Mouse (Mus musculus) layer of hippocampus, postnatal 36 days (tissue): ENCODE data around the gene Qrich1. TPM values are rescaled to one million over a fixed set of nuclear protein-coding genes. Genes with fewer than 3 reads are reported as not detected.
A peak's percentile ranks its signal among the peaks of the same experiment; 100 is the strongest.

Source experiments
- DNase-seq, 2 experiments: peaks; one replicate each; pipeline ENCODE4 v3.0.0; 2022
- total RNA-seq, 2 experiments: library from RNA; stranded (reverse); gene quantifications; 2 replicates each; pipeline ENCODE4 v1.2.3; 2021

Gene Qrich1
- total RNA-seq, 2 experiments from 2014 or later: 139 to 141 TPM

DNA sequence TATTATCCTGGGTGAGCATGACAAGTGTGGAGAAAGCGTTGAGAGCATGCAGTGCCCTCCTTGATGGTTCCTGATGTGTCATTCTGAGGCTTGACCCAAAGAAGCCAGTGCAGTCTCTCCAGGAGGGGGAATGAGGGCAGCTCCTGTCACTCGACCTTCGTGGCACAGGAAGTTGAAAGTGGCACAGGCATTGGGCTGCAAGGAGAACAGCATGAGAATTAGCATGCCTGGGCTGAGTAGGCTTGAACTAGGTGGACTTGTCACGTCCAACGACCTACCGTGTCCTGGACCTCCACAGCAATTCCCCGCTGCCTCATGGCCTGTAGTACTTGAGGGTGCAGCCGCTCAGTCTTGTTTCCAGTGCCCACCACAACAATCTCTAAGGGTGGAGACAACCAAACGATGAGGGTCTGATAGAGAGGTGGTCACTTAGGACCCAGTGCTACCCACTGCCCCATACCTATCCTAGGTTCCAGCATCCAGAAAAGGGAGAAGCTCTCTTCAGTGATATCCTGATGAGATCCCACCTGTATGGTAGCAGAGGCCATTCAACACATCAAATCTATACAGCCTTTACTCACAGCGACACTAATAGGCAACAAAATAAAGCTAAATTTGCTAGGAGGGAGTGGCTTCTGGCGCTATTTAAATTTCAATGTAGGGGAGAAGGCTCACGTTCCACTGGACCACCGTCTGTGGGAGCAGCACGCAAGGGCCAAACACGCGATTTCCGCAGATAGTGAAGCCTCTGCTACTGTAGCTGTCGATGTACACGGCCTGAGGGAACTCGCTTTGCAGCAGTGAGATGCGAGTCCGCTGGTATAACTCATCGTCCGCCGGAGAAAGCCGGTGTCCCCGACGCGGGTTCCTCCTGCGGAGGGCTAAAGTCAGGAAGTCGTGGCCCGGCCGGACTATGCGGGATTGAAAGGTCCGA is 49.5 kb downstream of the Qrich1 start:
- no peak for DNase-seq

DNA sequence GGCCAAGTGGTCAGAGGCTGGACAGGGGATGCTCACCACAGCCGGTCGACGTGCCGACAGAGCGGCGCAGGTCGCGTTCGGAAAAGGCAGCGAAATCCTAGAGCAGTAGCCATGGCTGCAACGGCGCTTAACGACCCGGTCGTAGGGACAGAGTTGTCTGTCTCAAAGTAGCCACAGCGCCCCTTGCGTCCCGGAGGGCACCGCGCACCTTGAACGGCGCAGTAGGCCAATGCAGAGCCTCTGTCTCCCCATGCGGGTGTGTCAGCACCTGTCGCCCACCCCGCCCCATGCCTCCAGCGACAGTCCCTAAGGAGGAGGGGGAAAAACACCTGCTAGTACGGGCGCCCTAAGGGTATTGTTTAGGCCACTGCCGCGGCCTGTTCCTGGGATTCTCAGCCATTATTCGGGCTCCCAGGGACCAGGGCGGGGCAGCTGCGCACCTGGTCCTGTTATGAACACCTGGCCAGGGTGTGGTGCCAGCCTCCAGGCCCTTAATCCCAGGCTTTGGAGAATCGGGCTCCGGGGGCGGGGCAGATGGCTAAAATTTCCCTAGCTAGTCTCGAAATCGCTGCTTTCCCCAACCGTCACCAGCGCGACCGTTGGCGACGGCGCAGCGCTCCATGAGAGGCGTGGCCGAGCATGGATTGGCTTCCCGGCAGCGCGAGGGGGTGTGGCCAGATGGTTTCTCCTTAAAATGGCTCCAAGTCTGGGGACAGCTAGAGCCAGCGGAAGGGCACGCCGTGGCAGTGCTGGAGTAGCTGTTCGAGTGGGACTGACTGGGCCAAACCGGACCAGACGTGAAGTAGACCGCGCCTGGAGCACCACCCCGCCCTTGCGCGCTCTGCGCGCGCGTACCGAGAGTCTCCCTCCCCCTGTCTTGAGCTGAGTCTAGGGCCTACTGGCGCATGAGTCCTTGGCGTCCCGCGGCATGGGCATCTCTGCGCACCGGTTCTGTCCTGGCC is 50.5 kb downstream of the Qrich1 start, which contains the start of gene Ndufaf3:
Ndufaf3 (minus strand) TSS at position 620 of the 962 bp plus-strand sequence.
- DNase-seq: peak; percentile 96

DNA sequence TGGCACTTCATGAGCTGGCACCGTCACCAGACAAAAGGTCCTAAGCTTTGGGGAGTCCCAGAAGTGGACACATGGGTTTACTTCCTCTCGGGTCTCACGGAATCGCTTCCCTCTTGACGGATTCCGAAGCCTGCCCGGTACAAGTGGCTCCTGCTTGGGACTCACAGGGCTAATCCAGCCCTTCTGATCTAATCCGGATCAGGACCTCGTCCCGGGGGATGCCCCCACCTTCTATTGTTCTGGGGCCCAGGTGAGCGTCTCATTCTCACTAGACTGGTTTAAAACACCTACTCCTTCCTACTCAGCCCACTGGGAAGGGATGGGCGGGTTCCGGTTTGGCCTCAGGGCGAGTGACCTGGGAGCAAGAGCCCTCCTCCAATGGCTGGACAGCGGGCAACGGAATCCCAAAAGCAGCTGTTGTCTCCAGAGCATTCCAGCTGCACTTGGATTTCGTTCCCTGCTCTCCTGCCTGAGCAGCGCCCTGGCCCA is 51.4 kb downstream of the Qrich1 start:
- DNase-seq: no peak

DNA sequence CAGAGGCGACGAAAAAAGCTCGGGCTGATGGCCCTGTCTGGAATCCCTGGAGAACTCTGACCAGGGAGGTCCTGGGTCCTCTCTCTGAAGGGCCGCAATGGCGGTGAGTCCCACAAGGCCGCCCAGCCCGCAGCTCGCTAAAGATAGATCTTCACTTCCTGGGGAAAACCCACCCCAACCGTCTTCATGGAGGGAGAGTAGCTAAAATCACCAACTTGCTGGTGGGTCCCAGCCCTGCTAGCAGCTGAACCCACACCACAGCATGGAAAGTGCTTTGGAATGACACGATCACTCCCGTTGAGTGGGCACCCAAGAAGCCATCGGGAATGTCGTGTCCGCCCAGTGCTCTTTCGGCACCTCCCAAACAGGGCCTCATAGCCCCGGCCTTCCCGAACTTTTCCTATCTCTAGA is 51.9 kb downstream of the Qrich1 start:
- DNase-seq: no peak

DNA sequence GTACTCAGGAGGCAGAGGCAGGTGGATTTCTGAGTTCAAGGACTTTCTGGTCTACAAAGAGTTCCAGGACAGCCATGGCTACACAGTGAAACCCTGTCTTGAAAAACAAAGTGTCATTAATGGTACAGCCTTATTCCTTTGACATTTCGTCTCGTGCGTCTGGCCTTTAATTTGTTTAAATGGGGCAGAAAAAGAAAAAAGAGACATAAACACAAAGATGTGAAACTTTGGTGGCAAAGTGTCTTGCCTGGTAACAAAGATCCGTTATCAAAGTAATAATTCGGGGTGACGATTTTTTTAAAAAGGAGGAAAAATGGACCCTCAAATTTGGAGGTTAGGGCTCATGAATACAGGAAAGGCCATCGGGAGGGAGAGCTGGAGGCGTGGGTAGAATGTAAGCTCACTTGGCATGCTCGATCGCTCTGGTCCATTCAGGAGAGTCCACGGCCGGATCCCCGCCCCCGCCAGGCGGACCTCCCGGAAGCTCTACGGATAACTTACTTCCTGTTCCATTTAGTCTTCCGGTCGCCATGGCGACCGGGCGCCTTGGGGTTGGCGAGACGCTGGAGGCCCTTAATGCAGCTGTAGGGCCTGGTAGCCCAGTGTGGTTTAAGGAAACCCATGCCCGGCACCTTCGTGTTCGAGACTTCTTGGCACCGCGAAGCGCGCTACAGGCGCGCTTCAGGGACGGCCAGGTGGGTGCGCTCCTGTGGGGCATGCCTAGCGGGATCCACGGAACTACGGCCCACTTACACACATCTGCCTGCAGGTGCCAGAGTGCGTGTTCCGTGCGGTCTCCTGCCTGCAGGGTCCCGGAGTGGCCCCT is 53.0 kb downstream of the Qrich1 start, which contains the start of gene Dalrd3:
Dalrd3 (plus strand) TSS at position 506 of the 826 bp plus-strand sequence.
- DNase-seq: peak; percentile 87 to 89

DNA sequence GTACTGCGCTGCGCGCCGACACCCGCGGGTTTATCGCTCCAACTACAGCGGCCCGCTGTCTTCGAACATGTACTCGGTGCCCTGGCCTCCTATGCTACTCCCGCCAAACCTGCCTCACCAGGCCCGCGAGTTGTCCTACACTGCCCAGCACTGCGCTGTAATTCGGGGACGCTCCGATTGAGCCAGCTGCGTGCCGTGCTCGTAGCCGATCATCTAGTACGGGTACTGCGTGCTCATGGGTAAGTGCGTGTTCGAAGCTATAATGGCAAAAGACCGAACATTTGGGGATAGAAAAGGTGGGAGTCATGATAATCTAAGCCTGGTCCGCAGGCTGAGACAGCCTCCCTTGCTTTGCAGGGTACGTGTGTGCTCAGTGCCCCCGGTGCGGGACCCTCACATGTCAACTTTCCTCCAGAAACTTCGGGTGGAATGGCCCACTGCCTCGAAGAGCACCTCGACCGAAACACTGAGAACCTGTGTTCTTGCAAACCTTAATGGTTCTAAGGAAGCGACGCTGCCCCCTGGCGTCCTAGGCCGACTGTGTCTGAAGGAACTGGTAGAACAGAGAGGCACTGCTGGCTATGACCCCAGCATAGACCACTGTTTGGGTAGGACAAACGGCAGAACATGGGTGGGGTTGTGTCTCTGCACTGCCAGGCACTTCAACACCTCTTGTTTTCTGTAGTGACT is 53.7 kb downstream of the Qrich1 start:
- DNase-seq: peak in 1 of 2 experiments; percentile 69

DNA sequence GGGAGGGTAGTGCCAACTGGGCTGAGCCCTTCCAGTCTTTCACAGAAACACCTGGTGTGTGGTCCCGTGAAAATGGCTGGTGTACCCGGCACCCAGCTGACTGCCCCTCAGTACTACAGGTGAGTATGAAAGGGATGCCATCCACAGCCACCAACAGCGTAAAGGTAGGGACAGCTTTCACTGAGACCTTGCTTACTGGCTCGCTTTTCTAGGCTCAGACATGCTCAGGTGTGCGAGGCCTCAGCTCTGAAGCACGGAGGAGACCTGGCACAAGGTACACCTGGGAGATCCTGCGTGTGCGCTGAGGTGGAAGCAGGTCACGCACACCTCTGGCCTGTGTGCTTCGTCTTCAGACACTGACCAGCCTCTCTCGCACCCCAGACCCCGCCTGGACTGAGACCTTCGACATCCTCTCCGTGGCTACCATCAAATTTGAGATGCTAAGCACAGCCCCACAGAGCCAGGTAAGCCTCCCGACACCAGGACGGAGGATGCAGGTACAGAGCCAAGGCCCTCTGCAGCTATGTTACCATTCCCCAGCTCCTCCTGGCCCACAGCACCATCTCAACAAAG is 54.9 kb downstream of the Qrich1 start:
- DNase-seq: no peak

DNA sequence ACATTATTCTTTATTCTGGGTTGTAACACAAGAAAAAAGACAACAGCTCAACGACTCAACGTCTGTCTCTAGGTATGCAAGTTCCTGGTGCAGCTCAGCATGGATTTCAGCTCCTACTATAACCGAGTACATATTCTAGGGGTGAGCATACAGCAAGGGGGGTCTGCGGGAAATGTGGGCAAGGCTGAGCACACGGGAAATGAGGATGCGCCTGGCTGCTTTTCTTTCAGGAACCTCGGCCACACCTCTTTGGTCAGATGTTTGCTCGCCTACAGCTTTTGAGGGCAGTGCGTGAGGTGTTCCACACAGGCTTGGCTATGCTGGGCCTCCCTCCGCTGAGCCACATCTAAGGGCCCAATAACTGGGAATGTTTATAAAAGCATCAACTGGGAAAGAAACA is 55.7 kb downstream of the Qrich1 start:
- DNase-seq: no peak

DNA sequence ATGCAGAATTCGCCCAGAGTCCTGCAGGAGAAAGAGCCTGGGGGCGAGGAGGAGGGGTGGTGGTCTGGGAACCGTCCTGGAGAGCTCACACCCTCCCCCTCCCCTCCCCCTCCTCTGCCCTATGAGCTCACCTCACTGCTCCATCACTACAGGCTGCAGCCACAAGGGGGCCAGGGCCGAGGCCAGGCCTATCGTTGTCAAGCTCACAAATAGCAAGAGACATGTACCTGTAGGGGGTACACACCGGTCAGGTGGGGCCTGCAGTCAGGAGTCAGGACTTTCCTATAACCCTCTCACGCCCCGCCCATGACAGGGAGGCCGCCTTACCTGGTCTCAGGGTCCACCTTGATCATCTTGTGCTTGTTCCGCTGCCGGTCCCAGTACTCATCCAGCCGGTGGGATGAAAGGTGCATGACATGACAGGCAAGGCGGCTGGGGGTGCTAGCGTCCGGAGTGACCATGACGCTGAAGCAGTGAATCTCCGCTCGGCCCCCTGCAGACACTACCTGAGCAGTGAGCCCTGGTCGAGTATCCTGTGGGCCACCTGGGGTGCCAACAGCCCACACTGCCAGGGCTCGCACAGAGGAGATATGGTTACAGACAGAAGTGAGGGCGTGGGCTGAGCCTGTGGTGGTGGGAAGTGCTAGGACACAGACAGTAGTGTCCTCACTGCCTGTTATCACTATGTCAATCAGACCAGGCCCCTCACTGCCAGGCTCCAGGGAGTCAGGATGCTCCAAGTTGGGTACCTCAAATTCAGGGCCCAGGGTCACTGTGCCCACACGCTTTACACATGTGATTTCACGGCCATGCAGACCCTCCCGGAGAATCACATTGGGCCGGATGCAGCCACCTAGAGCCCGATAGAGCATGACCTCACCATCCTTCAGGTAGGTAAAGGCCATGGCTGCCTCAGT is 57.4 kb downstream of the Qrich1 start:
- no peak for DNase-seq

DNA sequence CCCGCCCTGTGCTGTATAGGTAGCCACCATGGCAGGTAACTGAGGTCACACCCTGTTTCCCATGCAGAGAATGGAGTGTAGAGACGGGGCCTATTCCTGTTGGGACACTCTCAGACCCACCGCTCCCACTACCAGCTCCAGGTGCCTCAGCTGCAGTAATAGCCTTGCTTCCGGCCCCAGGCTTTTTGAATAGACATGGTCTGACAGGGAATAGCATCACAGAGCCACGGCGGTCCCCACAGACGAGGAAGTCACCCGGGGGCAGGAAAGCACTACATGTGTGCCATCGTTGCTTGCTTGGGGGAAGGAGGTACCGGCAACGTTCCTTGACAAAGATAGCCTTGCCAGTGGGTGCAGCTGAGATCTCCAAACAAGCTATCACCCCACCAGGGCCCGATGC is 58.3 kb downstream of the Qrich1 start:
- no peak for DNase-seq

DNA sequence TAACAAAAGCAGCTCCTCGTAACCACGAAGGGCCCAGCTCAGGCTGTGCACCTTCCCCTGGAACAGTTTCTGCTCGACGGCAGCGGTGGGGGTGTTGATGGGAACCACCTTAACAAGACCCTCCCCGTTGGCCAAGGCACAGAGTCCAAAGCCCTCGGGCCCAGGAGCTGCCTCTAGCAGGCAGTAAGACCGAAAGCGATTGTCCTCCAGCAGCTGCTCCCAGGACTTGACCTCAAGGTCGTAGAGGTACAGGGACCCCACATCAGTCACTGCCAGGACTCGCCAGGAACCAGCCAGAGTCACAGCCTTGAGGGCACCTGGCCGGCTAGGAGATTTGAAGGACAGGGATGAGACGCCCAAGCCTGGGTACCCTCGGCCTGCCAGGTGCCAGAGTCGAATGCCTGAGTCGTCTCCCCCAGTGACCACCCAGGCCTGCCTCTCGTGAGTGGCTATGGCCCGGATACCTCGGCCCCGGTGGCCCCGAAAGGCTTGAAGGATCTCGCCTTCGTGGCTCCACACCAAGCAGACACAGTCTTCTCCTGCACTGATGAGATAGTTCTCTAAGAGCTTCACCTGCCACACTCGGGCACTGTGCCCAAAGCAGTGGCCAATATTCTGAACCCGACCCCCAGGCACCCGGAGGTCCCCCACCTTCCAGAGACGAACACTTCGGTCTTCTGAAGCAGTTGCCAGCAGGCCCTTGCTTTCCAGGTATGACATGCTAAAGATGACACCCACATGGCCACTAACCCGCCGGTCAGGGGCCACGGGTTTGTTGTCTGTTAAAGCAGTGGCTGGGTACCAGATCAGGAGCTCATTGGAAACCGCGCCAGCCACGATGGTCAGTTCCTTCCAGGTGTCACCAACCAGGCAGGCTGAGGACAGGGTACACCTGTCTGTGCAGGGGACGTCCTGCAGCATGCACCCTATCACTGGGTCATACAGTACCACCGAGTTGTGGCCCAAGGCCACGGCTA is 59.0 kb downstream of the Qrich1 start:
- DNase-seq: no peak

DNA sequence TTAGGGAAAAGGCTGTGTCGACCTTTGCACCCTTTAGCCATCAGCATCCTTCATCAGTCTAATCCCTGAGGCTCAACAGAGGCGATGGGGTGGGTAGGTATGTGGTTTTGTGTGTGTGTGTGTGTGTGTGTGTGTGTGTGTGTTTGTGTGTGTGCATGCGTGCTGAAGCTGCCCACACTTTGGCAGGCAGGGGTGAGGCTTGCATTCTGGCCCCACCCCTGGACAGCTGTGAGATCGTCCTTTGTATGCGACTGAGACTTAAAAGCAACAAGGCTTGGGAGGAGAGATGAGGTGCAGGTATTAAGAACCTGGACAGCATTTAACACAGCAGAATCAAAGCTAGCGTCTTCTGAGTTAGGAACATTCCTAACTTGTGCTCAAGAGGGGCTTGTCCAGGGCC is 60.4 kb downstream of the Qrich1 start:
- no peak for DNase-seq

DNA sequence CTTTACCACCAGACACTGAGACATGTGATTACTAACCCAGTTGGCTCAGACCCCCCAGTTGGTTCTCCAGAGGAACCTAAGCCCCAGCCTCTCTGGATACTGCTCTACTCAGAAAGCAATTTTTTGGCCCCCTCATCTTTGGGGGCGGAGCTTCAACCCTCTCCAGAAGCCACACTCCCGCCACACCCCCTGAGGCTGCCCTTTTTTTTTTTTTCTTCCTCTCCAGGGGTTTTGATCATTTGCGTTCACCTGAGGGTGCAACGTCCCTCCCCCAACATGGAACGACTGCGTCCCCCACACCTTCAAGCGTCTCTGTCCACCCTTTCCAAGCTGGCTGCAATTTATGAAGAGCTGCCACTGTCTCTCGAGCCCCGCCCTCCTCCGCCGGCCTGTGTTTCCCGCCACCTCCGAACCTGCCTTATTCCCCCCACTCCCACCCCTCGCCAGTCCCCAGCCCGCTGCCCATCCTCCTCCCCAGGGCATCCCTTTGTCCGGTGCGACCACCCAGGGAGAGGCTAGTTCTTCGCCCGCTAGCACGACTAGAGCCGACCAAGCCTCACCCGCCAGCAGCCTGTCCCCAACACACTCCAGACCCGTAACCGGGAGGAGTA is 61.4 kb downstream of the Qrich1 start:
- no peak for DNase-seq

DNA sequence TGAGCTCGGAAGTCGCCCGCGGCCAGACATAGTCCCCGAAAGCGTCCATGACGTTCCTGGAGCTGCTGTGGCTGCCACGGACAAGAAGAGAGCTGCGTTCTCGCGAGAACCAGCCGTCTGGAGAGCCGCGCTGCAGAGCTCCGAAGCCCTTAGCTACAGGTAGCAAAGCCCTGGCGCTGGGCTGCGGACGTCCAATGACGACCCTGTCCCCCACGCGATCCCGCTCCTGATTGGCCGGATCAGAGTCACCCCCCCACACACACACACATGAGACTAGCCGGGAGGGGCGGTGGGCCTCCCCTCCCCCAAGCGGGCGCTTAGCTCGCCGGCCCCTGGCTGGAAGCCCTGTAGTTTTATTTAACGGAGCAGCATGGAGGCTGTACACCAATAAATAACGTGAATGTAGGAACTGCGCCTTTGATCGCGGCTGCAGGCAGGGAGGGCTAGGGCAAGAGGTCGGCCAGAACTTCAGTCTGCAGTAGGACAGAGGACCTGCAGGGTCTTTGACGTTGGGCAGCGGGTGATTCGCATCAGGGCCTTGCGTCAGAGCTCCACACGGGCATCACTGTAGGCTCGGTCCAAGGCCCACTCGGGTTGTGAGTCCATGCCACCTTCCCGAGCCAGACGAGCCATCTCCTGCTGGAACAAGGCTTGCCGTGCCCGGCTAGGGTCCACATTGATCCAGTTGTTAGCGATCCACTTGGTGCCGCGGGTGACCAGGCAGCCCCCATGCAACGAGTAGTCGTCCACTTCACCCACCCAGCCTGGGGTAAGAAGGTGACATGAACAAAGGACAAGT is 62.1 kb downstream of the Qrich1 start, which contains the start of gene Wdr6:
Wdr6 (minus strand) TSS at position 195 of the 799 bp plus-strand sequence.
- DNase-seq: peak; percentile 80 to 85

DNA sequence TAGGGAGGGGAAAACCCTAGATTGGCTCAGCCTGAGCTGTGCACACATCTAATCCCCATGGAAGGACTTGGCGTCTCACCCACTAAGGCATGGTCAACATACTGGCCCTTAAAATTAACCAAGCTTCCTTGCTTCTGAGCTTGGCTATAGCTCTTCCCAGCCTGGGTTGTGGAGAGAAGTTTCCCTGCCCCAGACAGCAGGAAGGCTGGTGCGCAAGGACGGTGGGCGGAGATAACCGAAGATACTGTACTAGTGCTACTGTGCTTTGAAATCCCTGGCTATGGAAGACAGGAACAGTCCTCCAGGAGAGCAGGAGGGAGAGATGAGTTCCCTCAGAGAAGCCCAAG is 62.7 kb downstream of the Qrich1 start:
- DNase-seq: no peak

DNA sequence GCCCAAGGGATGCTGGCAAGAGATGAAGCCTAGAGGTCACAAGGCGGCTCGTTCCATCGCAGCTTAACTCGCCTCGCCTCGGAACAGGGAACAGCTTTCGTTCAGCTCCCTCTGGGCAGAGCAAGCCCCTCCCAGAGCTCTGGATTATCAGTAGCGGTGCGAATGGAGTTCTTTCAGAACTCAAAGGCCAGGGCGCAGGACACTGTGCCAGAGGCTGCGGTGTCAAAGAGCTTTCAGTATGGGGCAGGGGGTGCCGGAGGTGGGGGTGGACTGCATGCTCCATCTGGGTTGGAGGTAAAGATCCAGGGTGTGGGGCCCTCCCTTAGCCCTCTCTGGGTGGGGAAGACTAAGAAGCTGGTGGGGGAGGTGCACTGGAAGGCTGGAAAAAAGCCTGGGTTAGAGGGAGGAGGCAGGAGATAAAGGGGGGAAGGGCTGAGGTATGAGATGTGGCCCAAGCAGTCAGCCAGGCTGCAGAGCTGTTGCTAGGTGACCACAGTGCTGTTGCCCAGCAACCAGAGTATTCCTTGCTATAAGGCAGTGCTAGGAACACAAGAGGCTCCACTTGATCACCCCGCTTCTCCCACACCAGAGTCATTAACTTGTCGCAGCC is 71.1 kb downstream of the Qrich1 start:
- peak; percentile 83 to 84 for DNase-seq

DNA sequence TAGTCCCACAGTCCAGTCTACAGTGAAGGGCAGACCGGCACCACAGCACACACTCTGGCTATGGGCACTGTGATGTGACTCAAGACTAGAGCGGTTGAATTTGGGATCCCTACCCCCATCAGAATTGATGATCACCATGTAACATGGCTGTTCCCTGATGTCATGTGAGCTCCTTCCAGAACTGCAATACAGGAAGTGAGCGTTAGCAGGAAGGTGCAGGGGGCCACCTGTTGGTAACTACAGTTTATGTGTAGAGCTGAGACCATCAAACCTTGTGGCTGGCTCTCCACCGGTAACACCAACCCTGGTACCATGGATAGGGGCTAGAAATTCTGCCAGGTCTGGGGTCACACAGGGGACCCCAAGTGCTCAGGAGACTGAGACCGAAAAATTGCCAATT is 72.6 kb downstream of the Qrich1 start:
- DNase-seq: no peak
